Mouse (Mus musculus) stomach, embryonic 16.5 days (tissue): ENCODE results near the gene Leng8. TPM values are rescaled to one million over a fixed set of nuclear protein-coding genes. Genes with fewer than 3 reads are reported as not detected.

Source experiments
- ATAC-seq: fragments of 200-750 bp; cut with Nextera tagmentation; 2 replicates; pipeline ENCODE4 v1.8.0; 2017; ENCODE audit warnings: moderate number of reproducible peaks, moderate TSS enrichment; ENCODE audit not compliant: insufficient read depth, low FRiP score
- H3K27ac ChIP-seq: fragments of 300-500 bp; sonication (generic); 2 replicates; pipeline ENCODE4 v1.5.1; 2014; ENCODE audit warnings: low read length
- H3K27me3 ChIP-seq: fragments of 300-500 bp; sonication (generic); 2 replicates; pipeline ENCODE4 v1.6.1; 2014; ENCODE audit warnings: low read length, control low read depth, mixed read lengths; ENCODE audit not compliant: control insufficient read depth, insufficient read depth
- H3K36me3 ChIP-seq: fragments of 300-500 bp; sonication (generic); 2 replicates; pipeline ENCODE4 v1.6.1; 2014; ENCODE audit warnings: low read length; ENCODE audit not compliant: control insufficient read depth, insufficient read depth
- H3K4me1 ChIP-seq: fragments of 300-500 bp; sonication (generic); 2 replicates; pipeline ENCODE4 v1.6.1; 2014; ENCODE audit warnings: low read length, control low read depth, mixed read lengths; ENCODE audit not compliant: control insufficient read depth, insufficient read depth
- H3K4me2 ChIP-seq: fragments of 300-500 bp; sonication (generic); 2 replicates; pipeline ENCODE4 v1.6.1; 2014; ENCODE audit warnings: low read depth, low read length, mixed read lengths
- H3K4me3 ChIP-seq: fragments of 300-500 bp; sonication (generic); replicated peaks from 2 replicates; pipeline ENCODE4 v1.5.1; 2014; ENCODE audit warnings: mild to moderate bottlenecking, low read length
- H3K9ac ChIP-seq: fragments of 300-500 bp; sonication (generic); 2 replicates; pipeline ENCODE4 v1.6.1; 2014; ENCODE audit warnings: low read length
- H3K9me3 ChIP-seq: fragments of 300-500 bp; sonication (generic); replicated peaks from 2 replicates; pipeline ENCODE4 v1.6.1; 2016; ENCODE audit warnings: low read length, control low read depth; ENCODE audit not compliant: control insufficient read depth
- WGBS: fragments of 180-500 bp; shearing (Covaris S2); extraction: QIAGEN DNeasy Blood & Tissue Kit; methylation state at CpG from one replicate; pipeline ENCODE4 v1.1.7; 2014; 5-methylcytosine and 5-hydroxymethylcytosine counted together
- polyA plus RNA-seq: library from polyadenylated mRNA; unstranded; fragments of >200 nt; fragmentation: Nextera tagmentation; extraction: Ambion mirVana; gene quantifications from 2 replicates; pipeline ENCODE4 v1.2.1, GENCODE M21; 2015

Gene Leng8
- polyA plus RNA-seq, 1 experiment from 2014 or later, result 51.4 TPM

DNA sequence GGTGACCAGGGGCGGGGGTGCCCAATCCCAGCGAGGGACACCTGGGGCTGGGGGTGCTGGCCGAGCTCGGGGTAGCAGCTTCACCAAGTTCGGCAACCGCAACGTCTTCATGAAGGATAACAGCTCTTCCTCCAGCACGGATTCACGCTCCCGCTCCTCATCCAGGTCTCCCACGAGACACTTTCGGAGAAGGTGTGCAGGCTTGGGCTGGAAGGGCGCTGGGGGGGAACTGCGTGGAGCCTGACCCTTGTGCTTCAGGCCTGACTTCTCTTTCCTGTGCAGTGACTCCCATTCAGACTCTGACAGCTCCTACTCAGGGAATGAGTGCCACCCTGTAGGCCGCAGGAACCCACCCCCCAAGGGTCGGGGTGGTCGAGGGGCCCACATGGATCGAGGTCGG is 6.7 kb downstream of the Leng8 start:
- H3K9me3 ChIP-seq, result no peaks in the 10 kb centered on the region

DNA sequence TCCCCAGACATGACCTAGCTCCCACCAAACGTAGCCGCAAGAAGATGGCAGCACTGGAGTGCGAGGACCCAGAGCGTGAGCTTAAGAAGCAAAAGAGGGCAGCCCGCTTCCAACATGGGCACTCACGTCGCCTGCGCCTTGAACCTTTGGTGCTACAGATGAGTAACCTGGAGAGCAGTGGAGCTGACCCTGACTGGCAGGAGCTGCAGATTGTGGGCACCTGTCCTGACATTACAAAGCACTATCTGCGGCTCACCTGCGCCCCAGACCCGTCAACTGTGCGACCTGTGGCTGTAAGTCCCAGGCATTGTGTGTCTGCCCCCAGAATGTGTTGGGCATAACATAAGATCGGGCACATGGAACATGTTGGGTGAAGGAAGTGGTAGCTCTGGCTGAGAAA is 7.2 kb downstream of the Leng8 start:
- ATAC-seq, result no peak
- H3K4me3 ChIP-seq, result no peak overlapping the region

More for the DNA sequence above, 6.7 kb downstream of the Leng8 start:
- Histone ChIP-seq H3K27me3 (no peaks in the 10 kb centered on the region), H3K27ac (no peak overlapping the region), H3K9ac (no peak overlapping the region), H3K4me1 (peaks cover 20% of the 10 kb centered on the region), H3K4me3 (no peak overlapping the region), H3K4me2 (no peak overlapping the region), H3K36me3 (peaks cover 58% of the 10 kb centered on the region)
- ATAC-seq, result no peak
- 95% methylated on average over 19 of the region's 19 CpGs for WGBS

GRCm38 (mm10) chr7:4144766-4145551 is 8.1 kb downstream of the Leng8 start:
- H3K27ac ChIP-seq, result no peak overlapping the region
- 92% methylated on average over 20 of the region's 20 CpGs for WGBS
- H3K4me3 ChIP-seq, result no peak overlapping the region
- no peak overlapping the region for H3K9ac ChIP-seq
- H3K4me2 ChIP-seq, result no peak overlapping the region
- peaks cover 21% of the 10 kb centered on the region for H3K4me1 ChIP-seq
- H3K36me3 ChIP-seq, result peaks cover 51% of the 10 kb centered on the region
- no peaks in the 10 kb centered on the region for H3K9me3 ChIP-seq
- no peaks in the 10 kb centered on the region for H3K27me3 ChIP-seq
- ATAC-seq, result no peak

More for the DNA sequence above, 7.2 kb downstream of the Leng8 start:
- no peak overlapping the region for H3K4me2 ChIP-seq
- no peak overlapping the region for H3K27ac ChIP-seq
- peaks cover 20% of the 10 kb centered on the region for H3K4me1 ChIP-seq
- H3K9me3 ChIP-seq, result no peaks in the 10 kb centered on the region
- H3K9ac ChIP-seq, result no peak overlapping the region
- H3K27me3 ChIP-seq, result no peaks in the 10 kb centered on the region
- WGBS, result 94% methylated on average over 13 of the region's 13 CpGs
- H3K36me3 ChIP-seq, result peaks cover 58% of the 10 kb centered on the region

DNA sequence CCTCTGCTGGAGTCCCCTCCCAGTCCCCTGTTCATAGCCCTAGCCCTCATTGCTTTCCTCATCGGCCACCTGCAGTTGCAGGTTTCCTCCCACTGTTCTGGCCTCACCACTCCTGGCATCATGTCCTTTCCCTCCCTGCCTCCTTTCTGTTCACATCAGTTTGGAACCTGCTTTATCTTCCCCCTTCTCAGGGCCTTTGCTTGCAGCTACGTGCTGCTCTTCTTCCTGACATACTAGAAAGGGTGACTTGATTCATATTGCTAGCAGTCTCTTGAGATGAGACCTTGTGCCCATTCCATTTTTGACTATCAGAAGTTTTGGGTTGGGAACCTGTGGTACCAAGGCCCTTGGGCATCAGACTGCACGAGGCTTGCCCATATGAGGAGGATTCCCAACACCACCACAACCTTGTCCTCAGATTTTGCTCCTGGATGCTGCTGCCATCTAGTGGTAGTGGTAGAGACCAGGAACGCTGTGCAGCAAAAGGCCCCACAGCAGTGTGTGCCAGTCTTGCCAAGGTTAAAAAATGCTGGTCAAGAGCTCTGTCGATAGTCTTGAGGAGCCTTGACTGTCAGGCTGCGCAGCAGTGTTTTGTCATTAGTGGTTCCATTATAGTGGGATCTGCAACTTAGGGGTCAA is 8.8 kb downstream of the Leng8 start:
- Histone ChIP-seq H3K4me3 (no peak overlapping the region), H3K4me1 (peaks cover 28% of the 10 kb centered on the region), H3K27me3 (no peaks in the 10 kb centered on the region), H3K36me3 (peaks cover 46% of the 10 kb centered on the region), H3K9me3 (no peaks in the 10 kb centered on the region), H3K9ac (no peak overlapping the region), H3K4me2 (no peak overlapping the region), H3K27ac (no peak overlapping the region)
- WGBS, result 67% methylated on average over 6 of the region's 6 CpGs
- ATAC-seq, result no peak

- no peak overlapping the region for H3K4me3 ChIP-seq
- no peak overlapping the region for H3K4me2 ChIP-seq
- H3K9ac ChIP-seq, result peak overlapping the region; percentile 37; the same call in 1 of the 2 replicates
- H3K27ac ChIP-seq, result 0 out of 2 replicates have a peak overlapping the region, but pooled peaks have one; percentile 11
- H3K4me1 ChIP-seq, result peaks cover 37% of the 10 kb centered on the region
- 87% methylated on average over 23 of the region's 23 CpGs for WGBS
- no peaks in the 10 kb centered on the region for H3K27me3 ChIP-seq
- H3K9me3 ChIP-seq, result no peaks in the 10 kb centered on the region
- peaks cover 44% of the 10 kb centered on the region for H3K36me3 ChIP-seq
- no peak for ATAC-seq
Observed at GRCm38 (mm10) chr7:4146241-4147180, 9.7 kb downstream of the Leng8 start.

DNA sequence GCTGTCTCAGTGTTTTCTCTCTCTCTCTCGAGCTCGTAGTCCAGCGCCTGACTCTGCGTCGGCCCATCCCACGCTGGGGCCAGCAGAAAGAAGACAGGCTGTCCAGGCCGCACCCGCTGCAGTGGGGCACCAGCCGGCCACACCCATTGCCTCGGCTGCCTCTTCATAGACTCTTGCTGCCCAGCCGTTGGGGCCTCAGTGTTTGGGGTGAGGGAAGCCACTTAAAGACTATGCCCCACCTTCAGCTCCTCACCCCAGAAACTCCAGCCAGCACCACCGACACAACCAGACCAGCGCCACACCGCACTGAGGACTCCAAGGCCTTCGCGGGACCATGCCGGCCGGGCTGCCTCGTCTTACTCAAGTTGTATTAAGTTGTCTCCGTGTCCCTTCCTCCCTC is 10.5 kb downstream of the Leng8 start:
- no peaks in the 10 kb centered on the region for H3K27me3 ChIP-seq
- no peak for ATAC-seq
- no peaks in the 10 kb centered on the region for H3K9me3 ChIP-seq
- H3K4me1 ChIP-seq, result peaks cover 39% of the 10 kb centered on the region
- no peak overlapping the region for H3K4me2 ChIP-seq
- H3K9ac ChIP-seq, result peak overlapping the region; percentile 37; the same call in 1 of the 2 replicates
- no peak overlapping the region for H3K4me3 ChIP-seq
- 74% methylated on average over 20 of the region's 20 CpGs for WGBS
- H3K27ac ChIP-seq, result no peak overlapping the region
- peaks cover 41% of the 10 kb centered on the region for H3K36me3 ChIP-seq

- no peaks in the 10 kb centered on the region for H3K9me3 ChIP-seq
Observed at GRCm38 (mm10) chr7:4147836-4148235, 11.0 kb downstream of the Leng8 start.

DNA sequence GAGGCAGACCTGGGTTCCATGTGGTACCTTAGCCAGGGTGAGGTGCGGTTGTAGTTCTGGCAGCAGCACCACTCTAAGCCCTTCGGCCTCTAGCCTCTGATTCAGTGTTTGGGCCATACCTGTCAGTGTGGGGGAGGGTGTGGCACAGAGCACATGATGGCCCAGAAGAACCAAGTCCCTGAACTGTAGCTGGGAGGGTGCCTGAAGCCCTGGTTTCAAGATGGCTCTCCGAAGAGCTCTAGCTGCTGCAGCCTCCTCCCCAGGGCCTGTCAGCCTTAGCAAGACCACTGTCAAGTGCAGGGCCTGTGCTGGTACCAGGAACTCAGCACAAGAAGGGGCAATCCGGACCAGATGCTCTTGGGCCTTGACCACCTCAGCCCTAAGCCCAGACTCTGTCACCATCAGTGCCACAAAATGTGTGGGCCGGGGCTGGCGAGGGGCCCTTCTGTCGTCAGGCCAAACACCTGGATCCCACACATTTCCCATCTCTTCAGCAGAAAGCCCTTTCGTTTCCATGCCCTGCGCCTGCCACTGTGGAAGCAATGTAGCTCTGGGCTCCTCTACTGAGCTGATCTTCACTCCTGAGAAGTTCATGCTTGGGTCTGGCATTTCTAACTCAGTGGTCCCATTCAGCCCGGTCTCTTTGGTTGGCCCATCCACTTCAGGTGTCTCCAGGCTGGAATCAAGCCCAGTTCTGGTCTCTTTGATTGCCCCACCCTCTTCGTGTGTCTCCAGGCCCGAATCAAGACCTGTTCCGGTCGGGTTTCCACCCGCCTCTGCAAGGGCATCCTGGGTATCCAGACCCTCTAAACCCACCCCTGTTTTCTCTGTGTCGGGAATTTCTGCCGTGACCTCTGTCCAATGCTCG is 11.7 kb downstream of the Leng8 start:
- Histone ChIP-seq H3K36me3 (peaks cover 39% of the 10 kb centered on the region), H3K9ac (peak overlapping the region; percentile 85), H3K4me3 (peak overlapping the region; percentile 78), H3K27ac (peak overlapping the region; percentile 99), H3K4me2 (peak overlapping the region; percentile 90), H3K27me3 (no peaks in the 10 kb centered on the region), H3K9me3 (no peaks in the 10 kb centered on the region), H3K4me1 (peaks cover 39% of the 10 kb centered on the region)
- whole genome bisulfite sequencing, result 30% methylated on average over 18 of the region's 18 CpGs
- ATAC-seq, result peak; percentile 2; the same call in 1 of the 2 replicates

More at GRCm38 (mm10) chr7:4147836-4148235, 11.0 kb downstream of the Leng8 start:
- peak overlapping the region; percentile 99; the same call in 1 of the 2 replicates for H3K27ac ChIP-seq
- no peaks in the 10 kb centered on the region for H3K27me3 ChIP-seq
- H3K4me3 ChIP-seq, result peak overlapping the region; percentile 78; the same call in 1 of the 2 replicates
- peaks cover 39% of the 10 kb centered on the region for H3K4me1 ChIP-seq
- H3K9ac ChIP-seq, result no peak overlapping the region; the same call in 1 of the 2 replicates
- H3K36me3 ChIP-seq, result peaks cover 41% of the 10 kb centered on the region
- ATAC-seq, result no peak
- 68% methylated on average over 4 of the region's 4 CpGs for WGBS
- H3K4me2 ChIP-seq, result peak overlapping the region; percentile 90; the same call in 1 of the 2 replicates
